Mouse (Mus musculus) heart, embryonic 12.5 days (tissue): ENCODE measurements at regions not wholly inside any gene's neighbourhood (a gene's known extent, or its start where the extent isn't known, plus 50 kb on each side); places are given as distances from the start of the nearest gene placed in this dataset.
A peak's percentile ranks its signal among the peaks of the same experiment; 100 is the strongest.

Experiments
- ATAC-seq: fragments of 200-750 bp; cut with Nextera tagmentation; 2 replicates; pipeline ENCODE4 v1.8.0; 2017; ENCODE audit warnings: moderate TSS enrichment, moderate library complexity; ENCODE audit not compliant: insufficient number of reproducible peaks, low FRiP score
- H3K27ac ChIP-seq: fragments of 300-500 bp; sonication (generic); 2 replicates; pipeline ENCODE4 v1.5.1; 2016; ENCODE audit warnings: mild to moderate bottlenecking, moderate library complexity; ENCODE audit not compliant: poor library complexity, severe bottlenecking
- H3K27me3 ChIP-seq: fragments of 300-500 bp; sonication (generic); replicated peaks from 2 replicates; pipeline ENCODE4 v1.6.1; 2016; ENCODE audit warnings: mild to moderate bottlenecking, moderate library complexity
- H3K36me3 ChIP-seq: fragments of 300-500 bp; sonication (generic); 2 replicates; pipeline ENCODE4 v1.6.1; 2016; ENCODE audit warnings: mild to moderate bottlenecking, moderate library complexity
- H3K4me1 ChIP-seq: fragments of 300-500 bp; sonication (generic); replicated peaks from 2 replicates; pipeline ENCODE4 v1.6.1; 2016; ENCODE audit warnings: mild to moderate bottlenecking
- H3K4me2 ChIP-seq: fragments of 300-500 bp; sonication (generic); 2 replicates; pipeline ENCODE4 v1.6.1; 2016; ENCODE audit warnings: mild to moderate bottlenecking, moderate library complexity
- H3K4me3 ChIP-seq: fragments of 300-500 bp; sonication (generic); 2 replicates; pipeline ENCODE4 v1.5.1; 2016; ENCODE audit warnings: mild to moderate bottlenecking
- H3K9ac ChIP-seq: fragments of 300-500 bp; sonication (generic); 2 replicates; pipeline ENCODE4 v1.6.1; 2016; ENCODE audit warnings: mild to moderate bottlenecking, moderate library complexity
- H3K9me3 ChIP-seq: fragments of 300-500 bp; sonication (generic); replicated peaks from 2 replicates; pipeline ENCODE4 v1.6.1; 2016; ENCODE audit warnings: mild to moderate bottlenecking, moderate library complexity
- WGBS: fragments of 180-500 bp; shearing (Covaris S2); methylation state at CpG from one replicate; pipeline ENCODE4 v1.1.7; 2016; 5-methylcytosine and 5-hydroxymethylcytosine counted together

DNA sequence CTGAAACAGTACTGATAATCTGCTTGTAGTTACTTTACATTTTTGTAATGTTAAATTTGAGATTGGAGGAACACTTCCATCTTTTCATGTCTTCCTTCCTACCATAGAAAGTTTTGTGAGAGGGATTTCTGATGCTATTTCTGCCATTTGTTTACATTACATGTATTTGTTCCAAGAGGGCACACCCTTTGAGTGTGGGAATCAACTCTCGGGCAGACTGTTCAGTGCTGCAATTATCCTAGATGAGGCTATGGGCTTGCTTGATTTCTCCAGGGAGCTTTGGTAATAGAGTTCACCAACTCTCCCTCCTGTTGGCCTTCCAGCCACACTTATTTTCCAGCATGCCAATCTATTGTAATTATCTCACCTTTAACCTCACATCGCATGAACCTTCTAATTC, 52.4 kb downstream of the Gm13691 start:
- no peak overlapping the region for H3K4me3 ChIP-seq
- no peak overlapping the region for H3K4me2 ChIP-seq

DNA sequence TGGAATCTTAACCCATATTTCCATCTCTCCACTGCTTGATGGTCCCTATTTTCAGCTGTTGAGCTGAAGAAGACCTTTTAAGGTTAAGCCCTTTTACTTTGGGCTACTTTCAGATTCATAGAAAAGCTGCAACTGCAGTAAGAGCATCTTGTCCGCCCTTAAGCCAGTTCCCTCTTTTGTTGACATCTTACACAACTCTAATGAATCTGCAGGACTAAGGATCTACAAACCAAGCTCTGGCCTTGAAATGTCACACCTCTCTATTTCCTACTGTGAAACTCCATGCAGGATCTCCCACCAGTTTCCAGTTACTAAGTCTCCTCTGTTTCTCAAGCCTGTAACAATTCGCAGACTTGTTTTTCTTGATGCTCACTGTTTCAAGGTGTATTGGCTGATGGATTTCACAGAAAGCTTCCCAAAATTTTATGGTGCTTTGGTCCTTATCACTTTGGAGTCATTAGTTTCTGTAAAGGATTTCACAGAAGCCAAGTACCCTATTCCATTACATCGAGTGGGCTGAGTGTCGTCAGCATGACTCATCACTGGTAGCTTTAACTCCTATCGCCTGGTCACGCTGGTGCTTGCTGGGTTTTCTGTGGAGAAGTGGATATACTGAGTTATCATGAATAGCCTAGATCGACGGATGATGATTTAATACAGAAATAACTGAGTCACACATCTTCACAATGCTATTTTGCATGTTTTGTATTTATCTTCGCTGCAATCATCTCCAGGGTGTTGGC, 58.2 kb downstream of the Gm13691 start:
- ATAC-seq = no peak; the same call in 1 of the 2 replicates
- Histone ChIP-seq H3K27me3 (no peaks in the 10 kb centered on the region), H3K4me1 (0 out of 2 replicates have a peak, but pooled peaks cover 5% of the 10 kb centered on the region), H3K9me3 (no peaks in the 10 kb centered on the region), H3K4me3 (no peak overlapping the region), H3K9ac (no peak overlapping the region), H3K27ac (no peak overlapping the region), H3K4me2 (no peak overlapping the region), H3K36me3 (no peaks in the 10 kb centered on the region)
- WGBS = 62% methylated on average over 9 of the region's 9 CpGs

More for the DNA sequence above, 52.4 kb downstream of the Gm13691 start:
- no peak for ATAC-seq
- WGBS = 57% methylated on average over 2 of the region's 2 CpGs
- H3K9me3 ChIP-seq = no peaks in the 10 kb centered on the region
- H3K36me3 ChIP-seq = no peaks in the 10 kb centered on the region
- 0 out of 2 replicates have a peak, but pooled peaks cover 3% of the 10 kb centered on the region for H3K4me1 ChIP-seq
- H3K9ac ChIP-seq = no peak overlapping the region
- no peak overlapping the region for H3K27ac ChIP-seq
- no peaks in the 10 kb centered on the region for H3K27me3 ChIP-seq

DNA sequence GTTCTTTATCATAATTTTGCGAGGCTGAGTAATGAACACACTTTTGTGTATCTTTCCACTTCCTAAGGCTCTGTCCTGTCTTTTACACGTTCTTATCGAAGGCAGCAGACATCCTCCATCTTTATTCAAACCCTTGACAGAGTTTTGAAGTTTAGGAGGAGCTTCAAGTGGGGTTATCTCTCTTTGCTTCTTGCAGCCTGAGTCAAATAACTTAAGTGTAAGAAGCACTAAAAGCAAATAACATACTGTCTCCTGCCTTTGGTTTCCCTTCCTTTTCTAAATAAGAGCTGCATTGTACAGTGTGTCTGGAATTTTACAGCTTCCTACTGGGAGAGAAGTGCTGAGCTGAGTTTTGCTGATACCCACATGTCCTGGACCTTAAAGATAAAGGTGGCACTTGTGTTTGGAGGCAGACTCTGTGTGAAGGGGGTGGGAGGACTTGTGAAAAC, 61.6 kb downstream of the Gm13691 start:
- ATAC-seq = peak; percentile 95
- under 1% methylated on average over 3 of the region's 3 CpGs for WGBS
- H3K9ac ChIP-seq = no peak overlapping the region
- H3K9me3 ChIP-seq = no peaks in the 10 kb centered on the region
- H3K36me3 ChIP-seq = no peaks in the 10 kb centered on the region
- no peak overlapping the region for H3K4me2 ChIP-seq
- no peaks in the 10 kb centered on the region for H3K27me3 ChIP-seq
- 0 out of 2 replicates have a peak, but pooled peaks cover 3% of the 10 kb centered on the region for H3K4me1 ChIP-seq
- H3K27ac ChIP-seq = peak overlapping the region; percentile 30
- no peak overlapping the region for H3K4me3 ChIP-seq

DNA sequence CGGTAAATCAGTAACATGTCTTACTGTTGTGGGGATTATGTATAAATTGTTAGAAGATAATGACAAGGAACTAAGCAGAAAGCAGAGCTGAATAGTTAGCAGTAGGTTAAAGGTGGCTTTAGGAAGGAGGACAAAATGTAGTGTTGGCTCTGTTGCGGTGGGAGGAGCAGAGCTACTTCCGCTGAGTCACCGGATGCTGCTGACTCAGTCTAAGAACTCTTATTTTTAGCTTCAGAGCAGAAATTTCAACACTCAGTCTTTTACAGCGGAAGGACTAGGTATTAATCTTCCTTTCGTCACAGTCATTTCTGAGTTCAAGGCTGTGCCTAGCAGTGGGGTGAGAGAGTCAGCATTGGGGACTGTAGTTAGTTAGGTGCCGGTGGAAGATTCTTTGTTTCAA, 68.9 kb downstream of the Gm13691 start:
- ATAC-seq = peak; percentile 90
- Histone ChIP-seq H3K4me1 (no peaks in the 10 kb centered on the region), H3K36me3 (no peaks in the 10 kb centered on the region), H3K27ac (no peak overlapping the region), H3K27me3 (no peaks in the 10 kb centered on the region), H3K4me2 (no peak overlapping the region), H3K9me3 (no peaks in the 10 kb centered on the region), H3K4me3 (no peak overlapping the region), H3K9ac (no peak overlapping the region)
- 67% methylated on average over 7 of the region's 7 CpGs for WGBS

DNA sequence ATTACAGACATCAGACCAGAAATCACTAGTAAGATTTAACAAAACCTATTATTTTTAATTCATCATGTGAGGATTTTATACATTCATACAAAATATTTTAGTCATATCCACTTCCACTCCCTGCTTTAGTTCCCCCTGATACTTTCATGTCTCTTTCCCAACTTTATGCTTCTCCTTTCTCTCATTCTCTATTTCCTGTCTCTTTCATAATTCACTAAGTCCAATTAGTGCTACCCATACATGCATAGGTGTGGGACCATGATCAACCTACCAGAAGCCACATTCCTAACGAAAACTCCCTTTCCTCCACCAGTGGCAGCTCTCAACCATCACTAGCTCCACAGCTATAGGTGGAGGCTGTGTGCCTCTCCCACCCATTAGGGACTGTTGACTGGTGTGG, 70.9 kb downstream of the Gm13691 start:
- no peak for ATAC-seq
- Histone ChIP-seq H3K27ac (no peak overlapping the region), H3K36me3 (no peaks in the 10 kb centered on the region), H3K4me1 (no peaks in the 10 kb centered on the region), H3K27me3 (no peaks in the 10 kb centered on the region), H3K4me3 (no peak overlapping the region), H3K9me3 (no peaks in the 10 kb centered on the region), H3K4me2 (no peak overlapping the region), H3K9ac (no peak overlapping the region)
- WGBS = 72% methylated on average over 1 of the region's 1 CpGs

DNA sequence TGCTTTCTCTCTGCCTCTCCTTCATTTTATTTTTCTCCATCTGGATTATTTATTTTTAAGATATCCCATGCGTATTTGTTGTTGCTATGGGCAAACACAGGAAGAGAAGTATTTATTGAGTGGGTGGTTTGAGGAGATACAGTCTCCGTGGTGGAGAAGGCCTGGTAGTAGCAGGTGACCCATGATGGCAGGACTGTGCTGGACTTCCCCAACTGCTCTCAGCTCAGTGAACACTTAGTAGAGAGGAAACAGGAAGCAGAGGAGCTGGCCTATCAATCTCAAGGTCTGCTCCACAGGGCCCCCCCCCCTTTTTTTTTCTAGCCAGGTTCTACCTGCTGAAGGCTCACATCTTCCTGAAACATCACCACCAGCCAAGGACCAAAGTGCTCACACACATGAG, 74.0 kb downstream of the Gm13691 start:
- no peaks in the 10 kb centered on the region for H3K27me3 ChIP-seq
- H3K4me1 ChIP-seq = no peaks in the 10 kb centered on the region
- H3K27ac ChIP-seq = no peak overlapping the region
- H3K4me2 ChIP-seq = no peak overlapping the region
- H3K4me3 ChIP-seq = no peak overlapping the region
- no peaks in the 10 kb centered on the region for H3K36me3 ChIP-seq
- ATAC-seq = no peak
- H3K9ac ChIP-seq = no peak overlapping the region
- 64% methylated on average over 2 of the region's 2 CpGs for WGBS
- no peaks in the 10 kb centered on the region for H3K9me3 ChIP-seq

DNA sequence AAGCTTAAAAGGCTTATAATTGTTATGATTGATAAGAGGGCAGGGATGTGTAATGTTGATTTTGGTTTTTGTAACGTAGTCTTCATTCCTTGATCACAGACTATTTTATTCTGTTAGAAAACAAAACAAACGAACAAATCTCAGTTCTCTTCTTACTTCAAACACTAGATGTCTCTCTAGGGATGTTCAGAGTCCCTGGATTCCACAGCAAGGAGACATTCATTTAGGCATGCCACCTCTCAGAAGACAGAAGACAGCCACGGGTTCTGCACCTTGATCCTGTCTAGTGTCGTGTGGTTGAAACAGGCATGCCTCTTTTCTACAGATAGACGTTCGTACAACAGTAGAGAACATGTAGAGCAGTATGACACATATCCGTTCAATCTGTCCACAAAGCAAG, 74.7 kb downstream of the Gm13691 start:
- Histone ChIP-seq H3K27ac (no peak overlapping the region), H3K4me1 (no peaks in the 10 kb centered on the region), H3K27me3 (no peaks in the 10 kb centered on the region), H3K4me3 (no peak overlapping the region), H3K9ac (no peak overlapping the region), H3K36me3 (no peaks in the 10 kb centered on the region), H3K9me3 (no peaks in the 10 kb centered on the region), H3K4me2 (no peak overlapping the region)
- ATAC-seq = no peak
- 48% methylated on average over 7 of the region's 7 CpGs for WGBS

DNA sequence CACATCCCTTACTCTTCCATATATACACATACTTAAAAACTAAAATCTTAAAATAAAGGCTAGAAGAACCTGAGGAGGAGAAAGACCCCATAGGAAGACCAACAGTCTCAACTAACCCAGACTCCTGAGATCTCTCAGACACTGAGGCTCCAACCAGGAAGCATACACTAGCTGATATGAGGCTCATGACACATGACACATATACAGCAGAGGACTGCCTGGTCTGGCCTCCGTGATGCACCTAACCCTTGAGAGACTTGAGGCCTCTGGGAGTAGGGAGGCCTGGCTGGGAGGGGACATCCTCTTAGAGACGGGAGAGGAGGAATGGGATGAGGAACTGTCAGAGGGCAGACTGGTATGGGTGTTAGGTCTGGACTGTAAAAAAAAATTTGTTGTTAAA, 75.4 kb downstream of the Gm13691 start:
- 0 out of 2 replicates have a peak, but pooled peaks have one; percentile 57 for ATAC-seq
- no peak overlapping the region for H3K27ac ChIP-seq
- H3K27me3 ChIP-seq = no peaks in the 10 kb centered on the region
- no peaks in the 10 kb centered on the region for H3K4me1 ChIP-seq
- no peaks in the 10 kb centered on the region for H3K9me3 ChIP-seq
- H3K4me2 ChIP-seq = no peak overlapping the region
- no peak overlapping the region for H3K9ac ChIP-seq
- H3K36me3 ChIP-seq = no peaks in the 10 kb centered on the region
- WGBS = 64% methylated on average over 2 of the region's 2 CpGs
- H3K4me3 ChIP-seq = no peak overlapping the region

DNA sequence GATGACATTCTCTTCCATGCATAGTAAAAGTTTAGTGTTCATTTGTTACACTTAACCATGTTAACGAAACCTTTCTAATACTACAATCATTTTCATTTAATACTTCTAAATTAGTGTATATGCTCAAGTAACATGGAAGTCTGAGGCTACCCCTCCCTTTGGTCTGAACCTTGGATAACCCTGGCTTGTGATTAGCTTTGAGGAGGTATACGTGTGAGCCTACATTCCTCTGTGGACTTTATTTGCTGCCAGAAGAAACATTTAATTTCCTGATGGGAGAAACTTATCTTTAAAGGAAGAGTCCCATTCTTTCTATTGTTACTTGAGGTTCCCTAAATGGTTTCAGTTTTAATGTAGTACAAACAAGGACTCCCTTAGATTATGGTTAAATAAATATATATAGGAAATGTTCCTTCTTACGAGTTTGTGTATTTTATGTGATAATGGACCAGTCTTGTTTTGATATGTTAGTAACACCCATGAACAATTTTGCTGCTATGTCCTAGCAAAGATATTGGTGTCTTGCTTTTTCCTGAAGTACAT, 75.9 kb downstream of the Gm13691 start:
- Histone ChIP-seq H3K4me1 (no peaks in the 10 kb centered on the region), H3K27ac (no peak overlapping the region), H3K9me3 (no peaks in the 10 kb centered on the region), H3K4me3 (no peak overlapping the region), H3K9ac (no peak overlapping the region), H3K27me3 (no peaks in the 10 kb centered on the region), H3K36me3 (no peaks in the 10 kb centered on the region), H3K4me2 (no peak overlapping the region)
- WGBS = 64% methylated on average over 3 of the region's 3 CpGs
- peak; percentile 75 for ATAC-seq

DNA sequence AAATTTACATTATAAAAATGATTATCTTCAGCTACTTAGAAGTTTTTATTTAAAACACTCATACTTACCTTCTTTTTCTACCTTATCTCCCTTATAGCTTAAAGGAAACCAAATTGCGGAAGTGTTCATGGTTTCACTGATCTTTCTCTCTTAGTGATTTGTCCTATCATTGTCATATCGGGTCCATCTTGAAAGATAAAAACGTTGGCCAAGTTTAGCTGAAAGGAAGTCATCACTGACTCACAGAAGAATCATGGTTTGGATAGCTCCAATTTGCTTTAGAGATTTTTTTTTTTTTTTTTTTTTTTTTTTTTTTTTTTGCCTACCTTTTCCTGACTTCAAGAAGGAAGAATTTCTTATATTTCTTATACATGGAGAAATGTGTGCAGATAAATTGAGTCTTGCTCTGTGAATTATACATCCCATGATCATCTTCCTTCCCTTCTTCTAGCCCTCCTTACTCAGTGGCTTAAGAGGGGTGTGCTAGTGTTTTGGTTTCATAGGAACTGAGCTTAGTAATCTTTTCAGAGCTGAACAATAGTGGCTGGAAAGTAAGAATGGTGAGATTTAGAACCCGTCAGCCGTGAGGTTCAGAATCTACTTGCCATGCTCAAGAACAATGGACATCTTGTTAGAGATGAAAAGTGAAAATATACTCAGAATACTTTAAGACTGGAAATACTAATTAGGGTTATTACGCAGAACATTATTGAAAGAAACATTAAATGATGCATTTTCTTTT, 76.6 kb downstream of the Gm13691 start:
- Histone ChIP-seq H3K4me3 (no peak overlapping the region), H3K4me1 (no peaks in the 10 kb centered on the region), H3K9me3 (no peaks in the 10 kb centered on the region), H3K27ac (no peak overlapping the region), H3K27me3 (no peaks in the 10 kb centered on the region), H3K36me3 (no peaks in the 10 kb centered on the region), H3K9ac (no peak overlapping the region), H3K4me2 (no peak overlapping the region)
- ATAC-seq = no peak
- WGBS = 57% methylated on average over 6 of the region's 6 CpGs

DNA sequence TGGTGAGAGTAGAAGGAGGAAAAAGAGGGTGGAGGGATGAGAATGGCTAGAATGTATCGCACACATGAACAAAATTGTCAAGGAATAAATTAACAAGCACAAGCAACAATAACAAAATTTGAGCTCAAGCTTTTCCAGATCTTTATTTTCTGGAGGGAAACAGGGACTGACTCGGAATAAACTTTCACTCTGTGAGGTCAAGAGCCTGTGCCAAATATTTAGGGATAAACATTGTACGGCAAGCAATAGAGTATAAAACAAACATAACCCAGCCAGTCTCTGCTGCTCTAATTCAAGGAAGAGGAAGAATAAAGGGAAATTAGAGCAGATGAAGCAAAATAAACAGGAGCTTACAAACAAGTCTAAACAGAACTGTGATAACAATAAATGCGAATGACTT, 78.3 kb downstream of the Gm13691 start:
- no peak overlapping the region for H3K4me3 ChIP-seq
- H3K4me1 ChIP-seq = no peaks in the 10 kb centered on the region
- no peak overlapping the region for H3K27ac ChIP-seq
- ATAC-seq = no peak
- no peak overlapping the region for H3K9ac ChIP-seq
- H3K4me2 ChIP-seq = no peak overlapping the region
- no peaks in the 10 kb centered on the region for H3K27me3 ChIP-seq
- H3K9me3 ChIP-seq = no peaks in the 10 kb centered on the region
- WGBS = 86% methylated on average over 4 of the region's 4 CpGs
- no peaks in the 10 kb centered on the region for H3K36me3 ChIP-seq
